Mouse (Mus musculus): ENCODE measurements at regions not wholly inside any gene's neighbourhood (a gene's known extent, or its start where the extent isn't known, plus 50 kb on each side); places are given as distances from the start of the nearest gene placed in this dataset.

- DNase-seq: no peak
These were observed 80.8 kb downstream of the Plekhb2 start for GRCm38 (mm10) chr1:34930571-34930970.

- DNase-seq: no peak
These were observed 93.4 kb downstream of the Plekhb2 start for GRCm38 (mm10) chr1:34943196-34943595.

GRCm38 (mm10) chr1:34961633-34962507, 112.1 kb downstream of the Plekhb2 start:
- no peak for DNase-seq

GRCm38 (mm10) chr1:34962508-34962885, 112.7 kb downstream of the Plekhb2 start:
- no peak for DNase-seq

GRCm38 (mm10) chr1:34974801-34975200, 125.0 kb downstream of the Plekhb2 start:
- no peak for DNase-seq

- DNase-seq: no peak
These were observed 128.4 kb downstream of the Plekhb2 start for GRCm38 (mm10) chr1:34978156-34978555.

- DNase-seq: no peak
These were observed 129.6 kb downstream of the Plekhb2 start for GRCm38 (mm10) chr1:34979350-34979749.

- DNase-seq: no peak
These were observed 132.2 kb downstream of the Plekhb2 start for GRCm38 (mm10) chr1:34981934-34982333.

GRCm38 (mm10) chr1:34982966-34983365, 133.2 kb downstream of the Plekhb2 start:
- DNase-seq: peak; percentile 13

GRCm38 (mm10) chr1:34986861-34987260, 137.1 kb downstream of the Plekhb2 start:
- DNase-seq: no peak

- no peak for DNase-seq
These were observed 138.0 kb downstream of the Plekhb2 start for GRCm38 (mm10) chr1:34987650-34988221.

- DNase-seq: no peak
These were observed 138.4 kb downstream of the Plekhb2 start for GRCm38 (mm10) chr1:34988225-34988624.

GRCm38 (mm10) chr1:35000801-35001200, 151.0 kb downstream of the Plekhb2 start:
- DNase-seq: no peak

GRCm38 (mm10) chr1:35017471-35017870, 167.7 kb downstream of the Plekhb2 start:
- no peak for DNase-seq

GRCm38 (mm10) chr1:35032619-35033018, 182.8 kb downstream of the Plekhb2 start:
- DNase-seq: no peak

- DNase-seq: peak; percentile 2
These were observed 223.0 kb downstream of the Plekhb2 start for GRCm38 (mm10) chr1:35072811-35073210.

- no peak for DNase-seq
These were observed 245.1 kb downstream of the Plekhb2 start for GRCm38 (mm10) chr1:35094873-35095272.

- no peak for DNase-seq
These were observed 246.0 kb downstream of the Plekhb2 start for GRCm38 (mm10) chr1:35095785-35096184.

GRCm38 (mm10) chr1:35106665-35107064, 256.9 kb downstream of the Plekhb2 start:
- DNase-seq: no peak

- DNase-seq: no peak
These were observed 260.0 kb downstream of the Plekhb2 start for GRCm38 (mm10) chr1:35109801-35110200.

GRCm38 (mm10) chr1:35115521-35115920, 265.7 kb downstream of the Plekhb2 start:
- DNase-seq: no peak

- DNase-seq: no peak
These were observed 288.1 kb downstream of the Plekhb2 start for GRCm38 (mm10) chr1:35137907-35138306.

GRCm38 (mm10) chr1:35149036-35149435, 299.3 kb downstream of the Plekhb2 start:
- DNase-seq: no peak

GRCm38 (mm10) chr1:35162506-35162905, 312.7 kb downstream of the Plekhb2 start:
- no peak for DNase-seq
